Mouse (Mus musculus) intestine, postnatal 0 days (tissue): ENCODE measurements around the gene Dpm1. TPM values are rescaled to one million over a fixed set of nuclear protein-coding genes. Genes with fewer than 3 reads are reported as not detected.

Experiments
- ATAC-seq: fragments of 200-750 bp; cut with Nextera tagmentation; 2 replicates; pipeline ENCODE4 v1.8.0; 2017; ENCODE audit warnings: mild to moderate bottlenecking, moderate TSS enrichment, moderate library complexity
- H3K27ac ChIP-seq: fragments of 300-500 bp; sonication (generic); 2 replicates; pipeline ENCODE4 v1.5.1; 2014; ENCODE audit warnings: mild to moderate bottlenecking, low read depth, low read length, moderate library complexity
- H3K27me3 ChIP-seq: fragments of 300-500 bp; sonication (generic); replicated peaks from 2 replicates; pipeline ENCODE4 v1.6.1; 2014; ENCODE audit warnings: low read length, mixed read lengths; ENCODE audit not compliant: control insufficient read depth, insufficient read depth
- H3K36me3 ChIP-seq: fragments of 300-500 bp; sonication (generic); 2 replicates; pipeline ENCODE4 v1.6.1; 2014; ENCODE audit warnings: mild to moderate bottlenecking, moderate library complexity; ENCODE audit not compliant: control insufficient read depth, insufficient read depth
- H3K4me1 ChIP-seq: fragments of 300-500 bp; sonication (generic); replicated peaks from 2 replicates; pipeline ENCODE4 v1.6.1; 2014; ENCODE audit warnings: antibody characterized with exemption, low read length, mixed read lengths; ENCODE audit not compliant: control insufficient read depth, insufficient read depth
- H3K4me2 ChIP-seq: fragments of 300-500 bp; sonication (generic); replicated peaks from 2 replicates; pipeline ENCODE4 v1.6.1; 2014; ENCODE audit warnings: low read depth, mild to moderate bottlenecking, moderate library complexity
- H3K4me3 ChIP-seq: fragments of 300-500 bp; sonication (generic); 2 replicates; pipeline ENCODE4 v1.5.1; 2014; ENCODE audit warnings: low read depth, low read length
- H3K9ac ChIP-seq: fragments of 300-500 bp; sonication (generic); 2 replicates; pipeline ENCODE4 v1.6.1; 2014; ENCODE audit warnings: mild to moderate bottlenecking, low read depth, low read length
- H3K9me3 ChIP-seq: fragments of 300-500 bp; sonication (generic); 2 replicates; pipeline ENCODE4 v1.6.1; 2016; ENCODE audit warnings: mixed run types; ENCODE audit not compliant: control insufficient read depth
- CTCF ChIP-seq: sonication (generic); IDR thresholded peaks from 2 replicates; pipeline ENCODE4 v1.5.1; 2016; ENCODE audit warnings: low read depth, mild to moderate bottlenecking, control low read depth, antibody characterized with exemption, moderate library complexity
- WGBS: fragments of 180-500 bp; shearing (Covaris S2); extraction: QIAGEN DNeasy Blood & Tissue Kit; methylation state at CpG from one replicate; pipeline ENCODE4 v1.1.7; 2014; 5-methylcytosine and 5-hydroxymethylcytosine counted together
- polyA plus RNA-seq: library from polyadenylated mRNA; unstranded; fragments of >200 nt; fragmentation: Nextera tagmentation; extraction: Ambion mirVana; gene quantifications from 2 replicates; pipeline ENCODE4 v1.2.1, GENCODE M21; 2015

Gene Dpm1
- polyA plus RNA-seq, 1 experiment from 2014 or later = 131 TPM

DNA sequence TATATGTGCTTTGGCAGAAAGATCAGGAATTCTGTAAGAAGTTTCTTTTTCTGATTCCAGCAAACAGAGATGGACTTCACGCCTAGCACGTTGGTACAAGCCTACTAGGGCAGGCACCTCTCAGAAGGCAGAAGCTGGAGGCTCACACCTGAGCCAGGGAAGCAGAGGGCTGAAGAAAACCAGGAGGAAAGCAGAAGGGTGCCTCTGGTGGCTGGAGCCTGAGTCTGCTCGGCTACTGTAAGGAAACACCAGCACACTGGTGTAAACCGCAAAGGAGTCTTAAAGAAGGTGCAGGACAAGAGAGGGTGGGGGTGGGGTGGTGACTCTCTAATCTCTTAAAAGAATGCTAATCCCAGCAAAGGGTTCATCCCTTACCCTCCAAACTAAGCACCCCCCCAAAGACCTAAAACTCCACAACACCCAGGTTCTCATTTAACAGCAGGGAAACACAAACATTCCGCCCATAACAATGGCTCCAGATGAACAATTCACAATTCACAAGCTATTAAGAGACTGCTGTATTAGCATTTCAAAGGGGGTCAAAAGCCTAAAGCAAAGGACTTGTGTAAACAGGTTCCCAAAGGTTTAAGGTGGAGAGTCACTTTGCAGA is 16.5 kb downstream of the Dpm1 start:
- Histone ChIP-seq H3K4me2 (no peak overlapping the region), H3K4me1 (no peaks in the 10 kb centered on the region), H3K27ac (no peak overlapping the region), H3K4me3 (no peak overlapping the region), H3K9ac (no peak overlapping the region), H3K27me3 (no peaks in the 10 kb centered on the region), H3K9me3 (no peaks in the 10 kb centered on the region), H3K36me3 (peaks cover 76% of the 10 kb centered on the region)
- peak; percentile 55 for TF ChIP-seq CTCF
- WGBS = 49% methylated on average over 5 of the region's 5 CpGs
- ATAC-seq = no peak

DNA sequence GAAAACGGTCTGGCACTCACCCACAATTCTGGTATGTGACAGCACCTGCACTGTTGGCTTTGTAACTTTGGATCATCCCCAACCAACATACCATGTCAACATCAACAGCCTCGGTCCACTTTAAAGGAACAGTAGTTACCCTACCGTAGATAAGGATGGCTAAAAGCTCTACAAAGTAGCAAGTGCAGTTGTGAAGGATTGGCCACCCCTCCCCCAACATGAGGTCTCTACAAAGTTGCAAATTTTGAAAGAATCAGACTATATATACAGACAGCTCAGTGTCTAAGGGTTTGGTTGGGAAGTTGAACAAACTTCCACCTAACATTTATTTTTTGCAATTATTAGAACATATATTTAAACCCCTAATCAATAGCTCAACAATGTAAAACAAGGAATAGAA is 22.5 kb downstream of the Dpm1 start:
- no peak overlapping the region for H3K9ac ChIP-seq
- H3K9me3 ChIP-seq = no peaks in the 10 kb centered on the region
- no peak for ATAC-seq
- H3K27me3 ChIP-seq = no peaks in the 10 kb centered on the region
- peak overlapping the region; percentile 99 for H3K27ac ChIP-seq
- no peak overlapping the region for H3K4me3 ChIP-seq
- no peak overlapping the region for H3K4me2 ChIP-seq
- H3K36me3 ChIP-seq = peaks cover 35% of the 10 kb centered on the region
- H3K4me1 ChIP-seq = no peaks in the 10 kb centered on the region
- TF ChIP-seq CTCF = no peak
- WGBS = 97% methylated on average over 3 of the region's 3 CpGs

DNA sequence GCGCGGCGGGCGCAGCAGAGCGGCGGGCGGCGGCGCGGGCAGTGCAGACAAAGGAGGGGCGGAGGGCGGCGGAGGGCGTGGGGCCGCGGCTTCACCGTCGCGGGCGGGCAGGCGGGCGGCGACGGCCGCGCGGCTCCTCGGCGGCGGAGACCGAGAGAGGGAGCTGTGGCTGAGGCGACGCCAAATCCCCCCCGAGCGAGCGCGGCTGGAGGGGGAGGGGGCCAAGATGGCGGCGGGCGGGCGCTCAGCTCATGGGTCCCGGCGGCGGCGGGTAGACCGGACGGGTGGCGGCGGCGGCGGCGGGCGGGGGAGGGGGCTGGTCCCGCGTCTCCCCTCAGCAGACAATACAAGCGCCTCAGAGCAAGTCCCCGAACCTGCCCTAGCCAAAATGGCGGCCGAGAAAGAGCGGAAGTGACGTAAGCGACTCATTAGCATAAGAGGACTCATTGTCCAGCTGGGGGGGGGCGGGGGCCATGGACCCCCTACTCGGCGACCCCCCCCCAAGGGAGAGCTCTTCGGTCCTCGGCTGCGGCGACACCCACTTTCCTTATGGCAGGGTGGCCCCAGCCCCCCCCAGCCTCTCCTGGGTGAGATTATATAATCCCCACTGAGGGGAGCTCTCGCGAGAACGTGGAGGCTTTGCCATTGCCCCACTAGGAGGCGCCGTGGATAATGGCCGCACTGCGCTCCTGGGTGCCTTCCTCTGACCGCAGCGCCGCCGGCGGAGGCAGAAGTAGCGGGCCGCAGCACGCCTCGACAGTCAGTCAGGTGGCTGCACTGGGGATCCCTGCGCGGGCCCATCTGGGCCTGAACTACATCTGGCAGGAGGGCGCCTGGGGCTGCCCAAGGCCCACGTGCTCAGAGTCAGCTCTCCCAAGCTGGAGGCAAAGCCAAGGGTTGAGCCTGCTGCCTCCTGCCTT is 23.4 kb downstream of the Dpm1 start, which contains the start of gene Adnp:
TSS of gene Adnp (minus strand) at position 388 of the 920 bp plus-strand sequence.
- ATAC-seq = peak; percentile 93
- Histone ChIP-seq H3K27ac (peak within 1 kb of the TSS; percentile 99), H3K4me1 (no peaks in the 10 kb centered on the region), H3K4me2 (peak within 1 kb of the TSS; percentile 71), H3K4me3 (peak within 1 kb of the TSS; percentile 96), H3K9ac (peak within 1 kb of the TSS; percentile 99), H3K9me3 (no peaks in the 10 kb centered on the region), H3K27me3 (no peaks in the 10 kb centered on the region), H3K36me3 (peaks cover 27% of the 10 kb centered on the region)
- TF ChIP-seq CTCF = peak; percentile 96
- under 1% methylated on average over 48 of the region's 89 CpGs for WGBS

DNA sequence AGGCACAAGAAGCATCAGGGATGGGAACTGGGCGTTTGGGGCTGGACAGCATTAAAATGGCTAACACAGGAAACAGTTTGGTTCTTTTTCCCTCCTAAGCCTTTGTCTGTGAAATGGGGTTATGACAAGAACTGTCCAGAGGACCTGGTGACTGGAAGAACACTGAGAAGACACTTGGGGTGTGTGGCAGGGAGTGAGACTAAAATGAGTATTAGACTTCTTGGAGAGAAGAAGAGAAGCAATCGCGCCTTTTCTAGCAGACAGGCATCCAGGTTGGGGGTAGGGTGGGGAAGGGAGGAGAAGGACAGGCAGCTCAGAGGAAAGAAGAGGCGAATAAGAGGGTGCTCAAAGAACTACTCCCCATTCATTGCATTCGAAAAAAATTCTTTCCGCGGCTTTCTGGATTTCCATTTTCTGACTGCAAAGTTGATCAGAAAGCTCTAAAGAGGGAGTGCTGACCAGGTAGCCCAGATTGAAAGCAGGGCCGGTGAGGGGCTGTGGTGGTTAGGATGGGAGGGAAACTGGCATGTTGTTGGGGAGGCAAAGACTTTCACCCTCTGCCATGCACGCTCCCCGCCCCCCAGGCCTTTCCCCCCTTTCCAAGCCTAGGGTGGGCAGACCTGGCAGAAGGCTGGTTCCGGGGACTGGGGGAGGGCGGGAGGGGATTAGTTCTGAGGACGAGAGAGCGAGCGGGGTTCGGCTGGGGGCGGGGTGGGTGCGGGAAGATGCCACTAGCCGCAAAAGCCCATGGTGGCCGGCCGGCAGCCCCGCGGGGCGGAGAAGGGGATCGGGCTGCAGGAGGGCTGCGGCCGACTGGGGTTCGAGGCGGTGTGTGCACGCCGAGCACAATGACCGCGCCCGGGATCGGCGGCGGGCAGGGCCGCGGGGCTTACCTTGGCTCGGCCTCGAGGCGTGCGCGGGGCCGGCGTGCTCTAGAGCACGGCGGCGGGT is 24.4 kb downstream of the Dpm1 start:
- peaks cover 17% of the 10 kb centered on the region; the same call in 1 of the 2 replicates for H3K36me3 ChIP-seq
- H3K9ac ChIP-seq = peak overlapping the region; percentile 99
- peak overlapping the region; percentile 99 for H3K27ac ChIP-seq
- WGBS = 1% methylated on average over 43 of the region's 49 CpGs
- no peaks in the 10 kb centered on the region for H3K9me3 ChIP-seq
- peak overlapping the region; percentile 96 for H3K4me3 ChIP-seq
- peak overlapping the region; percentile 71 for H3K4me2 ChIP-seq
- H3K27me3 ChIP-seq = no peaks in the 10 kb centered on the region
- no peak for TF ChIP-seq CTCF
- no peak for ATAC-seq
- no peaks in the 10 kb centered on the region for H3K4me1 ChIP-seq

DNA sequence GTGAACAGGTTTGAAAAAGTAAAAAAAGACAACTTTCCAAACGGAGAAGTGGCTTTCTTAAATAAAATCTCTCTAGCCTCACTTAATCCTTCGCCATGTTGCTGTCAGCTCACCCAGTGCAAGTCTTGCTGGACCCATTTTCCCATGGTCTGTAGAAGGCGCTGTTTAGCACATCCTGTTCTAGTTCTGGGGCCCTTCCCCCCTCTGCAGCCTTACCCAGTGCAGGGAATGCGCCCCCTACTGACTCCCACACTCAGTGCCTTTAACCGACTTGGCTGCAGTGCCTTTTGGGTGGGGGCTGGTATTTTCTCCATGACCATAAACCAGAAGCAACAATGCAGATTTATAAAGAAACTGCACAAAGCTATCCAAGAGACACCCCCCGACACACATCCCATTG is 25.1 kb downstream of the Dpm1 start:
- Histone ChIP-seq H3K27ac (peak overlapping the region; percentile 99; the same call in 1 of the 2 replicates), H3K4me3 (peak overlapping the region; percentile 96), H3K9ac (peak overlapping the region; percentile 99), H3K4me1 (no peaks in the 10 kb centered on the region), H3K27me3 (no peaks in the 10 kb centered on the region), H3K9me3 (no peaks in the 10 kb centered on the region), H3K36me3 (peaks cover 12% of the 10 kb centered on the region), H3K4me2 (peak overlapping the region; percentile 71)
- ATAC-seq = peak; percentile 43
- WGBS = 1% methylated on average over 6 of the region's 6 CpGs
- peak; percentile 100 for TF ChIP-seq CTCF
